Mouse (Mus musculus) heart, embryonic 12.5 days (tissue): ENCODE data around the gene Bcl11a. TPM values are rescaled to one million over a fixed set of nuclear protein-coding genes. Genes with fewer than 3 reads are reported as not detected.

ENCODE experiments used
- ATAC-seq: fragments of 200-750 bp; cut with Nextera tagmentation; 2 replicates; pipeline ENCODE4 v1.8.0; 2017; ENCODE audit warnings: moderate TSS enrichment, moderate library complexity; ENCODE audit not compliant: insufficient number of reproducible peaks, low FRiP score
- H3K27ac ChIP-seq: fragments of 300-500 bp; sonication (generic); 2 replicates; pipeline ENCODE4 v1.5.1; 2016; ENCODE audit warnings: mild to moderate bottlenecking, moderate library complexity; ENCODE audit not compliant: poor library complexity, severe bottlenecking
- H3K27me3 ChIP-seq: fragments of 300-500 bp; sonication (generic); replicated peaks from 2 replicates; pipeline ENCODE4 v1.6.1; 2016; ENCODE audit warnings: mild to moderate bottlenecking, moderate library complexity
- H3K36me3 ChIP-seq: fragments of 300-500 bp; sonication (generic); 2 replicates; pipeline ENCODE4 v1.6.1; 2016; ENCODE audit warnings: mild to moderate bottlenecking, moderate library complexity
- H3K4me1 ChIP-seq: fragments of 300-500 bp; sonication (generic); replicated peaks from 2 replicates; pipeline ENCODE4 v1.6.1; 2016; ENCODE audit warnings: mild to moderate bottlenecking
- H3K4me2 ChIP-seq: fragments of 300-500 bp; sonication (generic); 2 replicates; pipeline ENCODE4 v1.6.1; 2016; ENCODE audit warnings: mild to moderate bottlenecking, moderate library complexity
- H3K4me3 ChIP-seq: fragments of 300-500 bp; sonication (generic); 2 replicates; pipeline ENCODE4 v1.5.1; 2016; ENCODE audit warnings: mild to moderate bottlenecking
- H3K9ac ChIP-seq: fragments of 300-500 bp; sonication (generic); 2 replicates; pipeline ENCODE4 v1.6.1; 2016; ENCODE audit warnings: mild to moderate bottlenecking, moderate library complexity
- H3K9me3 ChIP-seq: fragments of 300-500 bp; sonication (generic); replicated peaks from 2 replicates; pipeline ENCODE4 v1.6.1; 2016; ENCODE audit warnings: mild to moderate bottlenecking, moderate library complexity
- WGBS: fragments of 180-500 bp; shearing (Covaris S2); methylation state at CpG from one replicate; pipeline ENCODE4 v1.1.7; 2016; 5-methylcytosine and 5-hydroxymethylcytosine counted together
- polyA plus RNA-seq: library from polyadenylated mRNA; unstranded; fragments of >200 nt; fragmentation: Nextera tagmentation; extraction: Ambion mirVana; gene quantifications from 2 replicates; pipeline ENCODE4 v1.2.1, GENCODE M21; 2016

The Bcl11a gene
- polyA plus RNA-seq, 1 experiment from 2014 or later, result 19.3 TPM

- 60% methylated on average over 3 of the region's 3 CpGs for WGBS
- no peaks in the 10 kb centered on the region for H3K36me3 ChIP-seq
- H3K4me1 ChIP-seq, result peaks cover 50% of the 10 kb centered on the region
- no peaks in the 10 kb centered on the region for H3K27me3 ChIP-seq
- no peak overlapping the region for H3K4me3 ChIP-seq
- ATAC-seq, result no peak
- no peak overlapping the region for H3K27ac ChIP-seq
- no peak overlapping the region for H3K9ac ChIP-seq
- H3K9me3 ChIP-seq, result no peaks in the 10 kb centered on the region
- H3K4me2 ChIP-seq, result no peak overlapping the region
Measured at GRCm38 (mm10) chr11:24101625-24102024, 23.8 kb downstream of the Bcl11a start.

- H3K4me2 ChIP-seq, result no peak overlapping the region
- no peak overlapping the region for H3K27ac ChIP-seq
- no peaks in the 10 kb centered on the region for H3K36me3 ChIP-seq
- H3K27me3 ChIP-seq, result no peaks in the 10 kb centered on the region
- no peak overlapping the region for H3K4me3 ChIP-seq
- WGBS, result 48% methylated on average over 2 of the region's 2 CpGs
- ATAC-seq, result no peak
- H3K4me1 ChIP-seq, result peaks cover 51% of the 10 kb centered on the region
- no peak overlapping the region for H3K9ac ChIP-seq
- H3K9me3 ChIP-seq, result no peaks in the 10 kb centered on the region
Measured at GRCm38 (mm10) chr11:24102372-24102771, 24.5 kb downstream of the Bcl11a start.

- Histone ChIP-seq H3K4me1 (peaks cover 55% of the 10 kb centered on the region), H3K9me3 (no peaks in the 10 kb centered on the region)
Measured at GRCm38 (mm10) chr11:24103128-24103742, 25.4 kb downstream of the Bcl11a start.

GRCm38 (mm10) chr11:24107414-24107813 lies 29.6 kb downstream of the Bcl11a start:
- no peak overlapping the region for H3K9ac ChIP-seq

More at GRCm38 (mm10) chr11:24103128-24103742, 25.4 kb downstream of the Bcl11a start:
- Histone ChIP-seq H3K27ac (no peak overlapping the region), H3K36me3 (no peaks in the 10 kb centered on the region), H3K4me3 (no peak overlapping the region), H3K27me3 (no peaks in the 10 kb centered on the region), H3K9ac (no peak overlapping the region), H3K4me2 (no peak overlapping the region)
- no peak for ATAC-seq
- 71% methylated on average over 6 of the region's 6 CpGs for WGBS

GRCm38 (mm10) chr11:24108974-24109373 lies 31.1 kb downstream of the Bcl11a start:
- Histone ChIP-seq H3K4me2 (no peak overlapping the region), H3K9me3 (no peaks in the 10 kb centered on the region), H3K9ac (no peak overlapping the region), H3K4me1 (peaks cover 42% of the 10 kb centered on the region), H3K36me3 (no peaks in the 10 kb centered on the region), H3K27me3 (no peaks in the 10 kb centered on the region), H3K27ac (peak overlapping the region; percentile 64), H3K4me3 (no peak overlapping the region)
- no peak for ATAC-seq
- WGBS, result 30% methylated on average over 3 of the region's 3 CpGs

More at GRCm38 (mm10) chr11:24107414-24107813, 29.6 kb downstream of the Bcl11a start:
- Histone ChIP-seq H3K4me3 (no peak overlapping the region), H3K4me1 (peaks cover 49% of the 10 kb centered on the region), H3K27ac (no peak overlapping the region), H3K4me2 (no peak overlapping the region), H3K9me3 (no peaks in the 10 kb centered on the region), H3K27me3 (no peaks in the 10 kb centered on the region), H3K36me3 (no peaks in the 10 kb centered on the region)
- ATAC-seq, result no peak
- 82% methylated on average over 5 of the region's 5 CpGs for WGBS

- WGBS, result 78% methylated on average over 3 of the region's 3 CpGs
Measured at GRCm38 (mm10) chr11:24109388-24109787, 31.5 kb downstream of the Bcl11a start.

GRCm38 (mm10) chr11:24110113-24110512 lies 32.3 kb downstream of the Bcl11a start:
- H3K9me3 ChIP-seq, result no peaks in the 10 kb centered on the region
- H3K4me2 ChIP-seq, result no peak overlapping the region
- peaks cover 53% of the 10 kb centered on the region for H3K4me1 ChIP-seq
- H3K27ac ChIP-seq, result peak overlapping the region; percentile 84
- no peaks in the 10 kb centered on the region for H3K27me3 ChIP-seq
- H3K4me3 ChIP-seq, result no peak overlapping the region
- WGBS, result 31% methylated on average over 2 of the region's 2 CpGs
- ATAC-seq, result 0 out of 2 replicates have a peak, but pooled peaks have one; percentile 38
- no peaks in the 10 kb centered on the region for H3K36me3 ChIP-seq
- H3K9ac ChIP-seq, result no peak overlapping the region

More at GRCm38 (mm10) chr11:24109388-24109787, 31.5 kb downstream of the Bcl11a start:
- Histone ChIP-seq H3K9ac (no peak overlapping the region), H3K9me3 (no peaks in the 10 kb centered on the region), H3K27me3 (no peaks in the 10 kb centered on the region), H3K4me3 (no peak overlapping the region), H3K27ac (peak overlapping the region; percentile 84), H3K4me1 (peaks cover 46% of the 10 kb centered on the region), H3K4me2 (no peak overlapping the region), H3K36me3 (no peaks in the 10 kb centered on the region)
- no peak for ATAC-seq

- no peak overlapping the region for H3K4me2 ChIP-seq
- no peaks in the 10 kb centered on the region for H3K27me3 ChIP-seq
- H3K27ac ChIP-seq, result no peak overlapping the region
- no peak overlapping the region for H3K4me3 ChIP-seq
- H3K36me3 ChIP-seq, result no peaks in the 10 kb centered on the region
- H3K9me3 ChIP-seq, result no peaks in the 10 kb centered on the region
- peaks cover 63% of the 10 kb centered on the region for H3K4me1 ChIP-seq
- no peak overlapping the region for H3K9ac ChIP-seq
- WGBS, result 70% methylated on average over 6 of the region's 6 CpGs
- ATAC-seq, result no peak
Measured at GRCm38 (mm10) chr11:24111720-24112119, 33.9 kb downstream of the Bcl11a start.

- Histone ChIP-seq H3K9me3 (no peaks in the 10 kb centered on the region), H3K36me3 (no peaks in the 10 kb centered on the region), H3K4me1 (peaks cover 41% of the 10 kb centered on the region), H3K9ac (no peak overlapping the region), H3K27ac (peak overlapping the region; percentile 76), H3K27me3 (no peaks in the 10 kb centered on the region), H3K4me2 (no peak overlapping the region), H3K4me3 (no peak overlapping the region)
- no peak; the same call in 1 of the 2 replicates for ATAC-seq
- WGBS, result 41% methylated on average over 12 of the region's 12 CpGs
Measured at GRCm38 (mm10) chr11:24115017-24115752, 37.3 kb downstream of the Bcl11a start.

GRCm38 (mm10) chr11:24116041-24116440 lies 38.2 kb downstream of the Bcl11a start:
- Histone ChIP-seq H3K36me3 (no peaks in the 10 kb centered on the region), H3K4me1 (peaks cover 33% of the 10 kb centered on the region), H3K9ac (no peak overlapping the region), H3K4me2 (no peak overlapping the region), H3K27me3 (no peaks in the 10 kb centered on the region), H3K27ac (no peak overlapping the region), H3K4me3 (no peak overlapping the region), H3K9me3 (no peaks in the 10 kb centered on the region)
- WGBS, result 78% methylated on average over 2 of the region's 2 CpGs
- ATAC-seq, result no peak

GRCm38 (mm10) chr11:24116582-24117318 lies 38.9 kb downstream of the Bcl11a start:
- peaks cover 33% of the 10 kb centered on the region for H3K4me1 ChIP-seq

More at GRCm38 (mm10) chr11:24116582-24117318, 38.9 kb downstream of the Bcl11a start:
- 74% methylated on average over 7 of the region's 7 CpGs for WGBS
- Histone ChIP-seq H3K36me3 (no peaks in the 10 kb centered on the region), H3K4me2 (no peak overlapping the region), H3K27me3 (no peaks in the 10 kb centered on the region), H3K9ac (no peak overlapping the region), H3K4me3 (no peak overlapping the region), H3K27ac (no peak overlapping the region), H3K9me3 (no peaks in the 10 kb centered on the region)
- ATAC-seq, result no peak
